Mouse (Mus musculus): ENCODE measurements around the gene Gm4869. TPM values are rescaled to one million over a fixed set of nuclear protein-coding genes. Genes with fewer than 3 reads are reported as not detected.
"Not testable (repeated sequence)": the region's sequence is repeated elsewhere in the genome, so short reads cannot be mapped to it uniquely, and the experiment has no call there.

Gm4869 gene
- polyA plus RNA-seq, 1 experiment from 2014 or later, result not detected

- Histone ChIP-seq H3K27ac (replicated peaks) (no peak overlapping the region), H3K9ac (no peak overlapping the region), H3K27me3 (no peaks in the 10 kb centered on the region), H3K4me3 (replicated peaks) (no peak overlapping the region), H3K4me1 (replicated peaks) (no peaks in the 10 kb centered on the region), H3K4me2 (no peak overlapping the region), H3K36me3 (replicated peaks) (no peaks in the 10 kb centered on the region), H3K9me3 (replicated peaks) (0 out of 2 replicates have a peak, but pooled peaks cover 5% of the 10 kb centered on the region)
- no peak for ATAC-seq (ENCODE audit: insufficient read depth)
- WGBS (ENCODE audit: insufficient replicate concordance), result 73% methylated on average over 2 of the region's 2 CpGs
Measured at GRCm38 (mm10) chr5:140464943-140465342, 19.5 kb downstream of the Gm4869 start.

DNA sequence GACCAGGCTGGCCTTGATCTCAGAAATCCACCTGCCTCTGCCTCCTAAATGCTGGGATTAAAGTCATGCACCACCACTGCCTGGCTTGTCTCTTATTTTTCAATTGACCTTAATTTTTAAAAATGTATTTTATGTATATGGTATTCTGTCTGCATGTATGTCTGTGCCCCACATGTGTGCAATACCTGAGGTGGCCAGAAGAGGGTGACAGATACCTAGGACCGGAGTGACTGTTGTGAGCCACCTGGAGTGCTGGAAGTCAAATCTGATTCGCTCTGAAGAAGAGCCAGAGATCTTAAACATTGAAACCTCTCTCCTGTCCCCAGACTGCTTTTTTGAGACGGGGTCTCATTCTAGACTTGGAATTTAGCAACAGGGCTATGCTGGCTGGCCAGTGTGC, 26.9 kb downstream of the Gm4869 start:
- ATAC-seq (ENCODE audit: insufficient read depth), result no peak
- no peak overlapping the region for H3K4me2 ChIP-seq
- WGBS (ENCODE audit: insufficient replicate concordance), result 68% methylated on average over 3 of the region's 3 CpGs

GRCm38 (mm10) chr5:140481458-140481857, 36.0 kb downstream of the Gm4869 start:
- no peak for ATAC-seq (ENCODE audit: insufficient read depth)
- no peak overlapping the region for H3K4me2 ChIP-seq
- no peak overlapping the region for H3K4me3 ChIP-seq (replicated peaks)
- H3K36me3 ChIP-seq (replicated peaks), result no peaks in the 10 kb centered on the region
- H3K9ac ChIP-seq, result no peak overlapping the region
- no peaks in the 10 kb centered on the region for H3K9me3 ChIP-seq (replicated peaks)
- peaks cover 2% of the 10 kb centered on the region; the same call in 1 of the 2 replicates for H3K27me3 ChIP-seq
- WGBS (ENCODE audit: insufficient replicate concordance), result 46% methylated on average over 4 of the region's 4 CpGs
- H3K27ac ChIP-seq (replicated peaks), result no peak overlapping the region
- no peaks in the 10 kb centered on the region for H3K4me1 ChIP-seq (replicated peaks)

More for the DNA sequence above, 26.9 kb downstream of the Gm4869 start:
- Histone ChIP-seq H3K27me3 (no peaks in the 10 kb centered on the region), H3K36me3 (replicated peaks) (no peaks in the 10 kb centered on the region), H3K4me3 (replicated peaks) (no peak overlapping the region), H3K9ac (no peak overlapping the region), H3K9me3 (replicated peaks) (no peaks in the 10 kb centered on the region), H3K4me1 (replicated peaks) (no peaks in the 10 kb centered on the region), H3K27ac (replicated peaks) (no peak overlapping the region)

DNA sequence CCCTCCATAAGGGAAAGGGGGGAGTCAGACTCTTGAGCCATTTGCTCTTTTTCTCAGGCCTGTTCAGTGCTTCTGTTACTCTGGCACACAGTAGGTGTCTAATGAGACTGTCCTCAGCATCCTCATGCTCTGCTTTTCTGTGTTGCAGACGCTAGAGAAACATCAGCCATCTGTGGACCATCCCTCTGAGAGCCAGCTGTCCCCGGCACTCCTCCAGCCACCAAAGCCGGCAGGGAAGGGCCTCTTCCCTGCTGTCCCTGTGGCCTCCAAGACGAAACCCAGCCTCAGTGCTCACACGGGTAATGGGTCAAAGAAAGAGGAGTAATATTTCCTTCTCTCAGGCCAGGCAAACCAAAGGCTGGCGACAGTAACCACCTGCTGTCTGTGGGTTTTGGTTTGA, 45.7 kb downstream of the Gm4869 start:
- 61% methylated on average over 6 of the region's 6 CpGs for WGBS (ENCODE audit: insufficient replicate concordance)

GRCm38 (mm10) chr5:140492684-140493233, 47.3 kb downstream of the Gm4869 start:
- H3K36me3 ChIP-seq (replicated peaks), result no peaks in the 10 kb centered on the region
- no peak overlapping the region for H3K4me3 ChIP-seq (replicated peaks)
- H3K9me3 ChIP-seq (replicated peaks), result no peaks in the 10 kb centered on the region
- no peaks in the 10 kb centered on the region; the same call in 1 of the 2 replicates for H3K4me1 ChIP-seq (replicated peaks)
- H3K9ac ChIP-seq, result no peak overlapping the region
- H3K27ac ChIP-seq (replicated peaks), result no peak overlapping the region
- H3K4me2 ChIP-seq, result peak overlapping the region; percentile 13; the same call in 1 of the 2 replicates
- no peak for ATAC-seq (ENCODE audit: insufficient read depth)
- peaks cover 4% of the 10 kb centered on the region for H3K27me3 ChIP-seq
- WGBS (ENCODE audit: insufficient replicate concordance), result 29% methylated on average over 11 of the region's 11 CpGs

More for the DNA sequence above, 45.7 kb downstream of the Gm4869 start:
- Histone ChIP-seq H3K36me3 (replicated peaks) (no peaks in the 10 kb centered on the region), H3K27ac (replicated peaks) (no peak overlapping the region), H3K4me2 (no peak overlapping the region), H3K9me3 (replicated peaks) (no peaks in the 10 kb centered on the region), H3K27me3 (peaks cover 14% of the 10 kb centered on the region), H3K4me1 (replicated peaks) (no peaks in the 10 kb centered on the region; the same call in 1 of the 2 replicates), H3K4me3 (replicated peaks) (no peak overlapping the region), H3K9ac (no peak overlapping the region)
- no peak for ATAC-seq (ENCODE audit: insufficient read depth)

GRCm38 (mm10) chr5:140498176-140498575, 52.7 kb downstream of the Gm4869 start:
- H3K4me1 ChIP-seq (replicated peaks), result peaks cover 27% of the 10 kb centered on the region
- 67% methylated on average over 6 of the region's 6 CpGs for whole genome bisulfite sequencing (ENCODE audit: insufficient replicate concordance)
- H3K4me2 ChIP-seq, result no peak overlapping the region
- H3K9me3 ChIP-seq (replicated peaks), result no peaks in the 10 kb centered on the region
- H3K36me3 ChIP-seq (replicated peaks), result no peaks in the 10 kb centered on the region
- no peak overlapping the region for H3K9ac ChIP-seq
- no peak overlapping the region for H3K4me3 ChIP-seq (replicated peaks)
- H3K27me3 ChIP-seq, result no peaks in the 10 kb centered on the region; the same call in 1 of the 2 replicates
- no peak for ATAC-seq (ENCODE audit: insufficient read depth)
- H3K27ac ChIP-seq (replicated peaks), result no peak overlapping the region

GRCm38 (mm10) chr5:140500736-140501135, 55.3 kb downstream of the Gm4869 start:
- no peaks in the 10 kb centered on the region for H3K36me3 ChIP-seq (replicated peaks)
- 0 out of 2 replicates have a peak overlapping the region, but pooled peaks have one; percentile 45 for H3K27ac ChIP-seq (replicated peaks)
- no peak overlapping the region for H3K4me2 ChIP-seq
- WGBS (ENCODE audit: insufficient replicate concordance), result 22% methylated on average over 6 of the region's 6 CpGs
- H3K4me1 ChIP-seq (replicated peaks), result peaks cover 45% of the 10 kb centered on the region
- no peak for ATAC-seq (ENCODE audit: insufficient read depth)
- no peaks in the 10 kb centered on the region for H3K9me3 ChIP-seq (replicated peaks)
- no peak overlapping the region for H3K9ac ChIP-seq
- no peaks in the 10 kb centered on the region for H3K27me3 ChIP-seq
- H3K4me3 ChIP-seq (replicated peaks), result no peak overlapping the region

DNA sequence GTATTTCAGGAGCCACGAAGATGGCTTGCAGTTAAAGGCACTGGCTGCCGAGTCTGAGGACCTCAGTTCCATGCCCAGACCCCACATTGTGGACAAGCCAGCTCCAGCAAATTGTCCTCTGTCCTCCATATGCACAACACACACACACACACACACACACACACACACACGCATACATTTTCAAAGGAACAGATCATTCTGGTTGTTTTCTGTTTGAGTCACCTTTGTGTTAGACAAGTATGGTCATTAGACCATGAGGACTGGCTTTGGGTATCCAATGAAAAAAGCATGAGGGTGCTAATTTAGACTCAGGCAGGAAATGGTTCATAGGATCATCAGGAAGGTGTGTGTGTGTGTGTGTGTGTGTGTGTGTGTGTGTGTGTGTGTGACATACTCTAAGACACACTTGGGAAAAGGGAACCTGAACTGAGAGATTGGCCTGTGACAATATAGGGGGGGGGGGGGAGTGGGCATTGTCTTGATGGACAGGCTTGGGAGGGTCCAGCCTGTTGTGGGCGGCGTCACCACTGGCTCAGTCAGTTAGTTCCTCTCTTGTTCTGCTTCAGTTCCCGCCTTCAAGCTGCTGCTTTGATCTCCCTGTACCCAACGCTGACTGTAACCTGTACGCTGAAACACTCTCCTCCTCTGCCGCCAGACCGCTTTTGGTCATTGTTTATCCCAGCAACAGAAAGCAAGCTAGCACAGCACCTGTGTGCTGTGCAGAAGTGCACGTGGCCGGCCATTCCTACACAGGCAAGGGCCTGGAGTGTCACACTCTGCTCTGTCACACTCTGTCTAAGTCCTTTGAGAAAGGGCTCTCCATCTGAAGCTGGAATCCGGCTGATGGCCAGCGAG, 56.8 kb downstream of the Gm4869 start:
- no peaks in the 10 kb centered on the region for H3K9me3 ChIP-seq (replicated peaks)
- no peaks in the 10 kb centered on the region for H3K27me3 ChIP-seq
- peak overlapping the region; percentile 70 for H3K4me2 ChIP-seq
- WGBS (ENCODE audit: insufficient replicate concordance), result 13% methylated on average over 14 of the region's 14 CpGs
- no peak for ATAC-seq (ENCODE audit: insufficient read depth)
- H3K27ac ChIP-seq (replicated peaks), result peak overlapping the region; percentile 68
- H3K9ac ChIP-seq, result peak overlapping the region; percentile 32
- H3K4me1 ChIP-seq (replicated peaks), result peaks cover 60% of the 10 kb centered on the region
- no peaks in the 10 kb centered on the region for H3K36me3 ChIP-seq (replicated peaks)
- peak overlapping the region; percentile 36 for H3K4me3 ChIP-seq (replicated peaks)

DNA sequence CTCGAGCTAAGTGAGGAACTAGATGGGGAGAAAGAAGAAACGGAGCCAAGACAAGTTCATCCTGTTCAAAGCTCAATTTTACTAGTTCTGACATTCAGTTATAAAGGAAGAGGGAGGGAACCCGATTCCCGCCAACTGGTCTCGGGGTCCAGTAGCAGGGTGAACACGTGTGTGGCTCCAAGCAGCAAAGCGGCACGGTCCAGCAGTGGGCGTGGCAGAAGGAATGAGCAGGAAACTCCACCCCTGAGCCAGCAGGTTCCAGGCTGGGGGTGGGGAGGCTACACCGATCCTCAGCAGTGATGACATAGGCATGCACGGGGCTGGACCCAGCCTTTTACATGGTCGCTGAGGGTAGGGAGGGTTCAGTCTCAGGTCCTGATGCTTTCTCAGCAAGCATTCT, 57.5 kb downstream of the Gm4869 start:
- H3K27ac ChIP-seq (replicated peaks), result peak overlapping the region; percentile 68; the same call in 1 of the 2 replicates
- peak overlapping the region; percentile 32; the same call in 1 of the 2 replicates for H3K9ac ChIP-seq
- peak overlapping the region; percentile 36 for H3K4me3 ChIP-seq (replicated peaks)
- H3K4me1 ChIP-seq (replicated peaks), result peaks cover 67% of the 10 kb centered on the region
- ATAC-seq (ENCODE audit: insufficient read depth); H3K9me3 ChIP-seq (replicated peaks); H3K36me3 ChIP-seq (replicated peaks); H3K27me3 ChIP-seq: not testable (repeated sequence)
- 1% methylated on average over 12 of the region's 12 CpGs for WGBS (ENCODE audit: insufficient replicate concordance)
- H3K4me2 ChIP-seq, result peak overlapping the region; percentile 70

GRCm38 (mm10) chr5:140505208-140505780, 59.8 kb downstream of the Gm4869 start, which contains the start of gene Chst12:
TSS of gene Chst12 (plus strand) at chr5:140505550.
- Histone ChIP-seq H3K36me3 (replicated peaks) (no peaks in the 10 kb centered on the region), H3K4me2 (peak within 1 kb of the TSS; percentile 84), H3K9ac (peak within 1 kb of the TSS; percentile 44), H3K4me1 (replicated peaks) (peaks cover 90% of the 10 kb centered on the region), H3K4me3 (replicated peaks) (peak within 1 kb of the TSS; percentile 61), H3K9me3 (replicated peaks) (no peaks in the 10 kb centered on the region), H3K27me3 (no peaks in the 10 kb centered on the region), H3K27ac (replicated peaks) (peak within 1 kb of the TSS; percentile 70)
- ATAC-seq (ENCODE audit: insufficient read depth), result peak; percentile 90
- 0% methylated on average over 38 of the region's 38 CpGs for WGBS (ENCODE audit: insufficient replicate concordance)

Measured in liver, embryonic 15.5 days (tissue).